Mouse (Mus musculus) testis, adult 2 months (tissue): ENCODE measurements around the gene Cela1. TPM values are rescaled to one million over a fixed set of nuclear protein-coding genes. Genes with fewer than 3 reads are reported as not detected.

Source experiments
- H3K27ac ChIP-seq: fragments of 200-500 bp; 2 replicates; pipeline ENCODE4 v1.5.1; 2012; ENCODE audit warnings: low read depth, low read length; ENCODE audit not compliant: control insufficient read depth, insufficient read depth
- H3K27me3 ChIP-seq: fragments of 200-500 bp; 2 replicates; pipeline ENCODE4 v1.6.1; 2012; ENCODE audit warnings: mild to moderate bottlenecking, low read length, moderate library complexity; ENCODE audit not compliant: control insufficient read depth, insufficient read depth
- H3K36me3 ChIP-seq: fragments of 200-500 bp; 2 replicates; pipeline ENCODE4 v1.6.1; 2012; ENCODE audit warnings: mild to moderate bottlenecking, low read length; ENCODE audit not compliant: control insufficient read depth, insufficient read depth
- H3K4me1 ChIP-seq: fragments of 200-500 bp; 2 replicates; pipeline ENCODE4 v1.6.1; 2012; ENCODE audit warnings: low read length; ENCODE audit not compliant: control insufficient read depth, insufficient read depth
- H3K4me3 ChIP-seq: fragments of 200-500 bp; 2 replicates; pipeline ENCODE4 v1.5.1; 2012; ENCODE audit warnings: low read depth, mild to moderate bottlenecking, low read length, moderate library complexity, mixed read lengths; ENCODE audit not compliant: control insufficient read depth
- CTCF ChIP-seq: fragments of 200-500 bp; IDR thresholded peaks from 2 replicates; pipeline ENCODE4 v1.5.1; 2012; ENCODE audit warnings: low read depth, mild to moderate bottlenecking, inconsistent platforms, low read length, moderate library complexity; ENCODE audit not compliant: control insufficient read depth, insufficient read depth, insufficient replicate concordance
- POLR2A ChIP-seq: fragments of 200-500 bp; IDR thresholded peaks from 2 replicates; pipeline ENCODE4 v1.6.1; 2012; ENCODE audit warnings: low read depth, mild to moderate bottlenecking, inconsistent platforms, low read length, moderate library complexity; ENCODE audit not compliant: control insufficient read depth
- polyA plus RNA-seq: library from polyadenylated mRNA; depleted of rRNA; stranded (reverse); fragments of >200 nt; gene quantifications from 2 replicates; pipeline ENCODE4 v1.2.3, GENCODE M21; 2012

Gene Cela1
- polyA plus RNA-seq, 1 experiment, result 1.6 TPM

DNA sequence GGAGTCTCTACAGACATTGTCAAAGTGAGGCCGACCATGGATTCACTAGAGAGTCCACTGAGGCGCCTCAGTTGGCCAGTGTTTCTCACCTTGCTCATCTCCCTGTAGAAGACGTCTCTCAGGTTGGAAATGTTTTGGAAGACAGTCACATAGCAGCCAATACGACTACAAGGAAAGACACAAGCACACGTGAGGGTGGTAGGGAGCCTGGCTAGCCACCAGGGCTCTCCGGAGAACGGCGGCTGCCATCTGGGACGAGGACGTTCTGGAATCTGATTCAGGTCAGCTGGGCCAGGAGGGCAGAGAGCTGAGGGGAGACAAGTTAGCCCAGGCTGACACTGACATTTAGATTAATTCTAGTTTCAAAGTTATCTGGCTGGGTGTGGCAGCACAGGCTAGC, 37.6 kb downstream of the Cela1 start:
- TF ChIP-seq POLR2A (no peak), CTCF (no peak)
- H3K27ac ChIP-seq, result no peak overlapping the region
- H3K4me1 ChIP-seq, result no peaks in the 10 kb centered on the region
- peaks cover 3% of the 10 kb centered on the region for H3K36me3 ChIP-seq
- no peaks in the 10 kb centered on the region for H3K27me3 ChIP-seq
- H3K4me3 ChIP-seq, result no peak overlapping the region

DNA sequence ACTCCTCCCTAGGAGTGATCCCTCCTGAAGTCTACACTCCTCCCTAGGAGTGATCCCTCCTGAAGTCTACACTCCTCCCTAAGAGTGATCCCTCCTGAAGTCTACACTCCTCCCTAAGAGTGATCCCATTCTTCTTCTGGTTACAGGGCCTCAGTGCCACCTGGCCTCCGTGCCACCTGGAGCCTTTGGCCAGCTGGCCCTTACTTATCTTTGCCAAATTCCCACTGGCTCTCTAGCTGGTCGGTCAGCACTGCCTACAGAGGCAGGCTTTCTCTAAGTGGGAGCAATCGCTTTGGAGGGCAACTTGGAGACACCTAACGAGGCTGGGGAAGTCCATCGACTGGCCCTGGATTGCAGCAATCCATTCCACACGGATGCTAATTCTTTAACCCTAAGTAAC, 41.6 kb downstream of the Cela1 start:
- no peaks in the 10 kb centered on the region for H3K4me1 ChIP-seq
- TF ChIP-seq CTCF, result no peak
- TF ChIP-seq POLR2A, result no peak
- H3K36me3 ChIP-seq, result peaks cover 5% of the 10 kb centered on the region
- no peak overlapping the region for H3K27ac ChIP-seq
- no peak overlapping the region for H3K4me3 ChIP-seq
- no peaks in the 10 kb centered on the region for H3K27me3 ChIP-seq

DNA sequence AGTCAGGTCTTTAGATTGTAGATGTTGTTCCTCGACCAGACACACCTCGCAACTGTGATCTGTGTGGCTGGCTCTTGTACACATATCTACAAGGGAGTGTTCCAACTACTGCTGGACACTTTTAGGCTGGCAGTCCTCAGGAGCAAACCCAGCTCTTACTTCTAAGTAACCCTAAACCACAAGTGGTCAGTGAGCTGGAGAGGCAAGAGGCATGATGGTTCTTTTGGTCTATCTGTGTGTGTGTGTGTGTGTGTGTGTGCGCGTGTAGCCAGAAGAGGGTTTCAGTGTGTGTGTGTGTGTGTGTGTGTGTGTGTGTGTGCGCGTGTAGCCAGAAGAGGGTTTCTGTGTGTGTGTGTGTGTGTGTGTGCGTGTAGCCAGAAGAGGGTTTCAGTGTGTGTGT, 45.3 kb downstream of the Cela1 start:
- Histone ChIP-seq H3K27ac (no peak overlapping the region), H3K36me3 (peaks cover 3% of the 10 kb centered on the region; the same call in 1 of the 2 replicates), H3K4me3 (no peak overlapping the region), H3K27me3 (no peaks in the 10 kb centered on the region), H3K4me1 (no peaks in the 10 kb centered on the region)
- TF ChIP-seq POLR2A (no peak), CTCF (no peak)

DNA sequence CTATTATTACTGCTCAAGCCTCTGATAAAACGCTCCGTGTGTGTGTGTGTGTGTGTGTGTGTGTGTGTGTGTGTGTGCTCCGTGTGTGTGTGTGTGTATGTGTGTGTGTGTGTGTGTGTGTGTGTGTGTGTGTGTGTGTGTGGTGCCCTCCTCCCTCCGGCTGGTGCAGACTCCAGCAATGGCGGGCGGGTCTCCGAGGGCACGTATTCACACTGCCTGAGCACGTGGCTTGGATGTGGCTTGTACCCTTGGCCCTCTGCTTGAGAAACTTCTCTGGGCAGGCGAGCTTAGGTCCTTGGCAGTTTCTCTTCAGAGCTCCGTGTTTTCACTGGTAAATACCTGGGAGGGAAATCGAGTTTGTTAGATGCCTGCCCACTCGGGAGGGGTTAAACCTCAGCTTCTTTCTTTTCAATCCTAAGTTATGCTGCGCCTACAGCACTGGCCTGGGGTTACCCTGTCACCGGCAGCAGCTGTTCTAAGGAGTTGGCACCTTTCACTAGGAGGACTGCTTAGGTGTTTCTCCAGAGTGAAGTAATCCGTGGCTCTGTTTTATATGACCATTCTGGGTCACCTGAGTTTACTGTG, 46.4 kb downstream of the Cela1 start:
- TF ChIP-seq POLR2A (no peak), CTCF (no peak)
- Histone ChIP-seq H3K27me3 (no peaks in the 10 kb centered on the region), H3K4me1 (peaks cover 8% of the 10 kb centered on the region), H3K27ac (no peak overlapping the region), H3K4me3 (no peak overlapping the region), H3K36me3 (peaks cover 3% of the 10 kb centered on the region; the same call in 1 of the 2 replicates)

DNA sequence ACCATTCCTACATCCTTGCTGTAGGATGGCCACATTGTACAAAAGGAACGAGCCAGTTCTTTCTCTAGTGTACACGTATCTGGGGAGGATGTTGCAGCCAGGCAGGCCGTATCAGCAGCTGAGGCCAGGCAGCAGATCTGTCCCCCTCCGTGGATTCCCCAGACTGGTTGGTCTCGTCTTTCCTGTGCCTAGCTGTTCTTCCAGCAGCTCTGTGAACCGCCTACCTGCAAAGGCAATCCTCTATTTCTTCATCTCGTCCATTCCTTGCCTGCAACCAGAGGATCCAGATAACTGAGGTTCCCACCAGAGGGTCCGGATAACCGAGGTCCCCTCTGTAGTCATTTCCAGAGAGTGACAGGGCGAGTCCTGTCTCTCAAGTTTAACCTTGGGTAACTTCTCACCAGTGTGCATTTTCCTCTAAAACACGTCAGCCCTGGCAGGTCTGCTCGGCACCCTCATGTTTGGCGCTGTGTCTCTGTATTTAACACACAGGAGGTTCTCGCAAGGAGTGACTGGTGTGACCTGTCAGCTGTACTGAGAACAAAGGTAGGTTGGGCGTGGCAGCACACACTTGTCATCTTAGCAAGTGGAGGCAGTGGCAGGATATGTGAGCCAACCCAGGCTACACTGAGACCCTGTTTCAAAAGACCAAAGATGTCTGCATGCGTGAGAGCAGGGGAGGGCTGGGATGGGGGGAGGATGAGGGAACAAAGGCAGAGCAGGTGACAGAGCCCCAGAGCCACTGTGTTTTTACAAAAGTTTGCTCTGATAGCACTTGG, 47.6 kb downstream of the Cela1 start:
- Histone ChIP-seq H3K4me1 (peaks cover 12% of the 10 kb centered on the region), H3K36me3 (peaks cover 2% of the 10 kb centered on the region; the same call in 1 of the 2 replicates), H3K27ac (no peak overlapping the region), H3K27me3 (no peaks in the 10 kb centered on the region; the same call in 1 of the 2 replicates), H3K4me3 (no peak overlapping the region)
- TF ChIP-seq POLR2A (no peak), CTCF (no peak)

DNA sequence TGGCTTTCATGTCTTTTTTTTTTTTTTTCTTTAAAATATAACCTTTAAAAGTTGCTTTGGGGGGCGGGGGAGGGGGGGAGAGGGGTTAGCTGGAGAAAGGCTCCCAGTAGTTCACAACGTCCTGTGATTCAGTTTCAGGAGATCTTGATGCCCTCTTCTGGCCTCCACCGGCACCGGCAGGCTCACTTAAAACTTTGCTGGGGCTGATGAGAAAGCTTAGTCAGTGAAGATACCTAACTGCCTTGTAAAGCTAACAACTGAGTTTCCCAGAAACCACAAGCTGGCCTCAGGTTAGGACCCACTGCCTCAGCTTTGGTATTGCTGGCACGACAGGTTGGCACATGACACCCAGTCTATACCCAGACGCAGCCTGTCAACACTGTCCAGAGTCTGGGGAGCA, 50.1 kb downstream of the Cela1 start:
- Histone ChIP-seq H3K36me3 (no peaks in the 10 kb centered on the region), H3K4me3 (no peak overlapping the region), H3K27me3 (no peaks in the 10 kb centered on the region; the same call in 1 of the 2 replicates), H3K4me1 (peaks cover 14% of the 10 kb centered on the region), H3K27ac (no peak overlapping the region)
- TF ChIP-seq POLR2A, result no peak
- TF ChIP-seq CTCF, result peak; percentile 19; the same call in 1 of the 2 replicates

DNA sequence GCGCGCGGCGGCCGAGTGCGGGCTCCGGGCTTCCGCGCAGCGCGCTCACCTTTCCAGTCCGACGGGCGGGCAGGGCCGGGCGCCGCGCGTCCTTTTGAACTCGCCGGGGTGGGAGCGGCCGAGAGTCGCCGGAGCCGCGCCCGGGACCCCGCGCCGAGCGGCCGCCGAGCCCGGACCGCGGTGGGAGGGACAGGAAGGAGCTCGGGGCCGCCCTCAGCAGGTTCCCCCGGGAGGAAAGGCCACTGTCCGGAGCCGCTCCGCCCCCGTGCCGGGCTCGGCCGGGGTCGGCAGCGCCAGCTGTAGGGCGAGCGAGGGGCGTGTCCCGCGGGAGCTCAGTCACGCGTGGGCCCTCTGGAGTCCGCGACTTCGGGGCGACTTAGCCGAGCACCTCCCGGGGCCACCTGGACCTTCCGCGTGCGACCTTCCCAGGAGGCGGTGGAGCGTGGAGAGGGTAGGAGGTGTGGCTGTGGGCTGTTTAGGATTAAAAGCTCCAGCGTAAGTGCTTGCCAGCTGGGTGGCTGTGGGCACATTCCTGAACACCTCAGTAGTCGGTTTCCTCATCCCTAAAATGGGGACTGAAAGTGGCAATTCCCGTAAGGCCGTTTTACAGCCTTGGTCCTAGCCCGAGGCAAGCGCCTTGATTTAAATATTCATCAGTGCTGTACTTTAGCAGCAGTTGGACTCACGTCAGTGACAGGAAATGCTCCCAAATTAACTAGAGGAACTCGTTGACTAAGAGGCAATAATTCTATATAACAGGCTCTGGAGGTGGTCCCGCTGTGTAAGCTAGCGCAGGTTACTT, 50.8 kb downstream of the Cela1 start, which contains the start of gene Smagp:
Smagp (minus strand) TSS at position 241 of the 802 bp plus-strand sequence.
- peak within 1 kb of the TSS; percentile 81 for H3K4me3 ChIP-seq

More for the DNA sequence above, 50.8 kb downstream of the Cela1 start, which contains the start of gene Smagp:
- peaks cover 17% of the 10 kb centered on the region for H3K4me1 ChIP-seq
- H3K36me3 ChIP-seq, result no peaks in the 10 kb centered on the region
- H3K27ac ChIP-seq, result no peak within 1 kb of the TSS
- no peaks in the 10 kb centered on the region; the same call in 1 of the 2 replicates for H3K27me3 ChIP-seq
- no peak for TF ChIP-seq CTCF
- no peak for TF ChIP-seq POLR2A
